Mouse (Mus musculus) kidney, embryonic 15.5 days (tissue): ENCODE measurements around the gene Hoxb7. TPM values are rescaled to one million over a fixed set of nuclear protein-coding genes. Genes with fewer than 3 reads are reported as not detected.

ENCODE experiments used
- ATAC-seq: fragments of 200-750 bp; cut with Nextera tagmentation; replicated peaks from 2 replicates; pipeline ENCODE4 v1.8.0; 2017; ENCODE audit warnings: moderate TSS enrichment; ENCODE audit not compliant: low FRiP score
- H3K27ac ChIP-seq: fragments of 300-500 bp; sonication (generic); 2 replicates; pipeline ENCODE4 v1.5.1; 2015; ENCODE audit warnings: mild to moderate bottlenecking, inconsistent platforms
- H3K27me3 ChIP-seq: fragments of 300-500 bp; sonication (generic); 2 replicates; pipeline ENCODE4 v1.6.1; 2015; ENCODE audit warnings: inconsistent platforms
- H3K36me3 ChIP-seq: fragments of 300-500 bp; sonication (generic); 2 replicates; pipeline ENCODE4 v1.6.1; 2015; ENCODE audit warnings: inconsistent platforms
- H3K4me1 ChIP-seq: fragments of 300-500 bp; sonication (generic); 2 replicates; pipeline ENCODE4 v1.6.1; 2015; ENCODE audit warnings: inconsistent platforms
- H3K4me2 ChIP-seq: fragments of 300-500 bp; sonication (generic); 2 replicates; pipeline ENCODE4 v1.6.1; 2015; ENCODE audit warnings: moderate library complexity, mild to moderate bottlenecking, inconsistent platforms
- H3K4me3 ChIP-seq: fragments of 300-500 bp; sonication (generic); replicated peaks from 2 replicates; pipeline ENCODE4 v1.5.1; 2015; ENCODE audit warnings: mild to moderate bottlenecking, inconsistent platforms
- H3K9ac ChIP-seq: fragments of 300-500 bp; sonication (generic); 2 replicates; pipeline ENCODE4 v1.6.1; 2015; ENCODE audit warnings: mild to moderate bottlenecking, inconsistent platforms
- H3K9me3 ChIP-seq: fragments of 300-500 bp; sonication (generic); replicated peaks from 2 replicates; pipeline ENCODE4 v1.6.1; 2016; ENCODE audit warnings: inconsistent platforms
- WGBS: fragments of 180-500 bp; shearing (Covaris S2); methylation state at CpG from one replicate; pipeline ENCODE4 v1.1.7; 2015; ENCODE audit warnings: mixed read lengths; 5-methylcytosine and 5-hydroxymethylcytosine counted together
- polyA plus RNA-seq: library from polyadenylated mRNA; unstranded; fragments of >200 nt; fragmentation: Nextera tagmentation; extraction: Ambion mirVana; gene quantifications from 2 replicates; pipeline ENCODE4 v1.2.1, GENCODE M21; 2015

Hoxb7 gene
- polyA plus RNA-seq, 1 experiment from 2014 or later = 58.5 TPM

- no peak for ATAC-seq
- peak overlapping the region; percentile 80 for H3K4me3 ChIP-seq
- WGBS = 7% methylated on average over 18 of the region's 18 CpGs
- peak overlapping the region; percentile 90 for H3K4me2 ChIP-seq
- peak overlapping the region; percentile 96 for H3K9ac ChIP-seq
- peak overlapping the region; percentile 100 for H3K27ac ChIP-seq
- H3K36me3 ChIP-seq = no peaks in the 10 kb centered on the region
- peaks cover 7% of the 10 kb centered on the region; the same call in 1 of the 2 replicates for H3K27me3 ChIP-seq
- peaks cover 55% of the 10 kb centered on the region for H3K4me1 ChIP-seq
- no peaks in the 10 kb centered on the region for H3K9me3 ChIP-seq
Observed at GRCm38 (mm10) chr11:96281396-96281795, 5.0 kb upstream of the Hoxb7 start.

GRCm38 (mm10) chr11:96281855-96282570 lies 4.4 kb upstream of the Hoxb7 start, which contains the start of gene Hoxb8:
Gene Hoxb8 (plus strand): TSS chr11:96281905.
- Histone ChIP-seq H3K9ac (peak within 1 kb of the TSS; percentile 96), H3K27ac (peak within 1 kb of the TSS; percentile 100), H3K4me1 (peaks cover 49% of the 10 kb centered on the region), H3K4me2 (peak within 1 kb of the TSS; percentile 90), H3K36me3 (no peaks in the 10 kb centered on the region), H3K27me3 (peaks cover 3% of the 10 kb centered on the region; the same call in 1 of the 2 replicates), H3K9me3 (no peaks in the 10 kb centered on the region), H3K4me3 (peak within 1 kb of the TSS; percentile 80)
- no peak for ATAC-seq
- WGBS = under 1% methylated on average over 27 of the region's 27 CpGs

- Histone ChIP-seq H3K4me1 (peaks cover 47% of the 10 kb centered on the region), H3K27ac (peak overlapping the region; percentile 100), H3K36me3 (no peaks in the 10 kb centered on the region), H3K27me3 (peaks cover 3% of the 10 kb centered on the region; the same call in 1 of the 2 replicates), H3K9ac (peak overlapping the region; percentile 96), H3K4me2 (peak overlapping the region; percentile 90), H3K4me3 (peak overlapping the region; percentile 80), H3K9me3 (no peaks in the 10 kb centered on the region)
- no peak for ATAC-seq
- under 1% methylated on average over 49 of the region's 49 CpGs for WGBS
Observed at GRCm38 (mm10) chr11:96282795-96283430, 3.5 kb upstream of the Hoxb7 start.

- H3K4me3 ChIP-seq = peak overlapping the region; percentile 80
- H3K4me2 ChIP-seq = peak overlapping the region; percentile 90
- H3K27ac ChIP-seq = peak overlapping the region; percentile 100
- WGBS = under 1% methylated on average over 47 of the region's 49 CpGs
- H3K36me3 ChIP-seq = no peaks in the 10 kb centered on the region
- ATAC-seq = no peak
- H3K9ac ChIP-seq = peak overlapping the region; percentile 96
- H3K9me3 ChIP-seq = no peaks in the 10 kb centered on the region
- peaks cover 48% of the 10 kb centered on the region for H3K4me1 ChIP-seq
- H3K27me3 ChIP-seq = 0 out of 2 replicates have a peak, but pooled peaks cover 3% of the 10 kb centered on the region
Observed at GRCm38 (mm10) chr11:96284041-96284749, 2.2 kb upstream of the Hoxb7 start.

- WGBS = under 1% methylated on average over 37 of the region's 37 CpGs
- H3K4me3 ChIP-seq = peak overlapping the region; percentile 80
- no peaks in the 10 kb centered on the region for H3K36me3 ChIP-seq
- H3K27me3 ChIP-seq = 0 out of 2 replicates have a peak, but pooled peaks cover 3% of the 10 kb centered on the region
- no peaks in the 10 kb centered on the region for H3K9me3 ChIP-seq
- peaks cover 46% of the 10 kb centered on the region for H3K4me1 ChIP-seq
- peak; percentile 91 for ATAC-seq
- peak overlapping the region; percentile 96 for H3K9ac ChIP-seq
- peak overlapping the region; percentile 100 for H3K27ac ChIP-seq
- peak overlapping the region; percentile 90 for H3K4me2 ChIP-seq
Observed at GRCm38 (mm10) chr11:96284774-96285734, 1.4 kb upstream of the Hoxb7 start.

GRCm38 (mm10) chr11:96286739-96287385 lies 439 bp downstream of the Hoxb7 start:
- peak overlapping the region; percentile 90 for H3K4me2 ChIP-seq
- H3K27ac ChIP-seq = peak overlapping the region; percentile 100
- H3K4me3 ChIP-seq = peak overlapping the region; percentile 80
- no peak; the same call in 1 of the 2 replicates for ATAC-seq
- peak overlapping the region; percentile 96 for H3K9ac ChIP-seq
- no peaks in the 10 kb centered on the region for H3K36me3 ChIP-seq
- WGBS = under 1% methylated on average over 55 of the region's 55 CpGs
- no peaks in the 10 kb centered on the region for H3K27me3 ChIP-seq
- peaks cover 47% of the 10 kb centered on the region for H3K4me1 ChIP-seq
- H3K9me3 ChIP-seq = no peaks in the 10 kb centered on the region

- Histone ChIP-seq H3K27ac (peak overlapping the region; percentile 100), H3K4me3 (peak overlapping the region; percentile 80), H3K9me3 (no peaks in the 10 kb centered on the region), H3K27me3 (no peaks in the 10 kb centered on the region), H3K36me3 (no peaks in the 10 kb centered on the region), H3K4me2 (peak overlapping the region; percentile 90), H3K4me1 (peaks cover 44% of the 10 kb centered on the region), H3K9ac (peak overlapping the region; percentile 96)
- WGBS = 3% methylated on average over 9 of the region's 9 CpGs
- ATAC-seq = no peak
Observed at GRCm38 (mm10) chr11:96287411-96287810, 988 bp downstream of the Hoxb7 start.

- Histone ChIP-seq H3K36me3 (no peaks in the 10 kb centered on the region), H3K9me3 (no peaks in the 10 kb centered on the region), H3K4me2 (peak overlapping the region; percentile 90), H3K27me3 (no peaks in the 10 kb centered on the region), H3K4me3 (peak overlapping the region; percentile 80), H3K4me1 (peaks cover 43% of the 10 kb centered on the region), H3K9ac (peak overlapping the region; percentile 96), H3K27ac (peak overlapping the region; percentile 100)
- ATAC-seq = no peak
- WGBS = 33% methylated on average over 1 of the region's 1 CpGs
Observed at GRCm38 (mm10) chr11:96288455-96289221, 2.2 kb downstream of the Hoxb7 start.

- no peak for ATAC-seq
- Histone ChIP-seq H3K27ac (peak overlapping the region; percentile 100), H3K4me3 (peak overlapping the region; percentile 80), H3K36me3 (no peaks in the 10 kb centered on the region), H3K4me2 (peak overlapping the region; percentile 90), H3K4me1 (peaks cover 42% of the 10 kb centered on the region), H3K27me3 (no peaks in the 10 kb centered on the region), H3K9me3 (no peaks in the 10 kb centered on the region), H3K9ac (peak overlapping the region; percentile 96)
- WGBS = 25% methylated on average over 21 of the region's 21 CpGs
Observed at GRCm38 (mm10) chr11:96289293-96289692, 2.9 kb downstream of the Hoxb7 start.

- no peak for ATAC-seq
- H3K27me3 ChIP-seq = no peaks in the 10 kb centered on the region
- peak overlapping the region; percentile 90 for H3K4me2 ChIP-seq
- peak overlapping the region; percentile 96 for H3K9ac ChIP-seq
- H3K36me3 ChIP-seq = no peaks in the 10 kb centered on the region
- WGBS = 32% methylated on average over 6 of the region's 6 CpGs
- H3K4me1 ChIP-seq = peaks cover 42% of the 10 kb centered on the region
- no peaks in the 10 kb centered on the region for H3K9me3 ChIP-seq
- peak overlapping the region; percentile 100 for H3K27ac ChIP-seq
- peak overlapping the region; percentile 80 for H3K4me3 ChIP-seq
Observed at GRCm38 (mm10) chr11:96289837-96290236, 3.4 kb downstream of the Hoxb7 start.
